Mouse (Mus musculus) CH12.LX (cell line): ENCODE results near the gene Mbtps1.

Source experiments
- BHLHE40 ChIP-seq: IDR thresholded peaks from 2 replicates; pipeline ENCODE4 v1.6.1; 2011; ENCODE audit warnings: mild to moderate bottlenecking, low read depth, low read length, improper control_type of control experiment
- CHD2 ChIP-seq: IDR thresholded peaks from 2 replicates; pipeline ENCODE4 v1.6.1; 2011; ENCODE audit warnings: low read length, improper control_type of control experiment
- CTCF ChIP-seq, 2 experiments: IDR thresholded peaks in 1 of 2; conservative IDR thresholded peaks in 1 of 2; 2 replicates each; pipeline ENCODE4 v1.5.1; 2011 to 2012; ENCODE audit warnings: low read depth in 2 of 2, low read length in 2 of 2, improper control_type of control experiment in 1 of 2, inconsistent platforms in 1 of 2, mild to moderate bottlenecking in 1 of 2, moderate library complexity in 1 of 2
- EP300 ChIP-seq: IDR thresholded peaks from 2 replicates; pipeline ENCODE4 v1.6.1; 2011; ENCODE audit warnings: low read length, improper control_type of control experiment
- ETS1 ChIP-seq: conservative IDR thresholded peaks from 2 replicates; pipeline ENCODE4 v1.6.1; 2012; ENCODE audit warnings: low read depth, mild to moderate bottlenecking, inconsistent platforms, low read length, improper control_type of control experiment, moderate library complexity
- JUND ChIP-seq: conservative IDR thresholded peaks from 2 replicates; pipeline ENCODE4 v1.6.1; 2011; ENCODE audit warnings: low read depth, low read length, improper control_type of control experiment
- KAT2A ChIP-seq: IDR thresholded peaks from 2 replicates; pipeline ENCODE4 v1.6.1; 2012; ENCODE audit warnings: low read length, improper control_type of control experiment, inconsistent platforms; ENCODE audit not compliant: insufficient replicate concordance
- MAFK ChIP-seq: IDR thresholded peaks from 2 replicates; pipeline ENCODE4 v1.6.1; 2011; ENCODE audit warnings: low read length, improper control_type of control experiment; ENCODE audit not compliant: insufficient replicate concordance
- POLR2A ChIP-seq: IDR thresholded peaks from 2 replicates; pipeline ENCODE4 v1.6.1; 2011; ENCODE audit warnings: low read depth, mild to moderate bottlenecking, improper control_type of control experiment, low read length
- TBP ChIP-seq: conservative IDR thresholded peaks from 2 replicates; pipeline ENCODE4 v1.6.1; 2011; ENCODE audit warnings: low read depth, low read length, improper control_type of control experiment
- USF1 ChIP-seq: IDR thresholded peaks from 2 replicates; pipeline ENCODE4 v1.6.1; 2014; ENCODE audit warnings: low read depth, mild to moderate bottlenecking, inconsistent platforms, low read length, improper control_type of control experiment
- ZC3H11A ChIP-seq: IDR thresholded peaks from 2 replicates; pipeline ENCODE4 v1.6.1; 2012; ENCODE audit warnings: low read depth, mild to moderate bottlenecking, inconsistent platforms, low read length, improper control_type of control experiment

GRCm38 (mm10) chr8:119503191-119503767 lies 55.3 kb downstream of the Mbtps1 start:
- TF ChIP-seq USF1 (no peak), BHLHE40 (no peak), ETS1 (no peak), POLR2A (no peak), EP300 (no peak), TBP (no peak), CTCF (conservative IDR thresholded peaks at IDR 0.05 in 1 of 2, IDR thresholded peaks at IDR 0.05 in 1 of 2; ENCODE audit: low read depth in 2 of 2, low read length in 2 of 2) (no peak), KAT2A (no peak), JUND (no peak), CHD2 (no peak), ZC3H11A (no peak), MAFK (no peak)
